Mouse (Mus musculus): ENCODE measurements around the gene Gm4737.

DNA sequence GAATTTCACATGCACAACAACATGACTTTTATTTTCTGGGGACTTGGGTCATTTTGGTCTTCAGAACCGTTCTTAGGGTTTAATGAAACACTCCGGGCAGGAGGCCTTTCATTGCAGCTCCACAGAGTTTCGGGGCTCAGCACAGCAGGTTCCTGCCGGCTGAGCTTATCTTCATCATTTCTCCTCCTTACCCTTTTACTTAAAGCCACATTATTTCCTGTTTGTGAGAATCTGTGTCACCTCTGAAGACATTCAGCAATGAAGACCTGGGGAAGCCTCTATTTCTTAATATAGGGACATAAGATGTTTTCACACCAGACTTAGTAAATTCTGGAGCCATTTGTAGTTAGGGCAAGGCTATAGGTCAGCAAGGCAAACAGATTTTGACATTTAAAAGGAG lies 47.4 kb downstream of the Gm4737 start:
- TF ChIP-seq CTCF (conservative IDR thresholded peaks at IDR 0.05; ENCODE audit: insufficient read depth, insufficient read length, low read depth, low read length) (no peak), POLR2A (IDR thresholded peaks at IDR 0.05; ENCODE audit: low read depth, low read length) (no peak)

Data from kidney, adult 2 months (tissue).